Mouse (Mus musculus): ENCODE measurements around the gene Ncbp2. TPM values are rescaled to one million over a fixed set of nuclear protein-coding genes. Genes with fewer than 3 reads are reported as not detected.

Gene Ncbp2
- total and polyA plus RNA-seq, 2 experiments from 2014 or later: 25.9 to 73.2 TPM

GRCm38 (mm10) chr16:31905891-31906825, 42.2 kb upstream of the Ncbp2 start:
- 32% methylated on average over 20 of the region's 20 CpGs for WGBS
- Histone ChIP-seq H3K27me3 (ENCODE audit: insufficient read depth, low read length) (no peaks in the 10 kb centered on the region), H3K4me2 (ENCODE audit: low read depth, low read length, poor library complexity, severe bottlenecking) (no peak overlapping the region), H3K9ac (replicated peaks; ENCODE audit: low read length, poor library complexity, severe bottlenecking) (no peak overlapping the region), H3K27ac (ENCODE audit: low read depth, low read length) (peak overlapping the region; percentile 51), H3K9me3 (ENCODE audit: low read length) (no peaks in the 10 kb centered on the region), H3K36me3 (ENCODE audit: insufficient read depth, low read length) (no peaks in the 10 kb centered on the region), H3K4me3 (ENCODE audit: low read depth, low read length) (no peak overlapping the region), H3K4me1 (ENCODE audit: insufficient read depth, low read length) (no peaks in the 10 kb centered on the region)
- no peak for DNase-seq (ENCODE audit: low spot score)
- TF ChIP-seq CTCF (IDR thresholded peaks at IDR 0.05): no peak
- ATAC-seq (ENCODE audit: low FRiP score): 0 out of 2 replicates have a peak, but pooled peaks have one; percentile 41

- 12% methylated on average over 9 of the region's 9 CpGs for WGBS
- H3K36me3 ChIP-seq (ENCODE audit: insufficient read depth, low read length): no peaks in the 10 kb centered on the region
- H3K27ac ChIP-seq (ENCODE audit: low read depth, low read length): peak overlapping the region; percentile 51
- no peak overlapping the region for H3K9ac ChIP-seq (replicated peaks; ENCODE audit: low read length, poor library complexity, severe bottlenecking)
- no peaks in the 10 kb centered on the region for H3K27me3 ChIP-seq (ENCODE audit: insufficient read depth, low read length)
- H3K9me3 ChIP-seq (ENCODE audit: low read length): no peaks in the 10 kb centered on the region
- H3K4me1 ChIP-seq (ENCODE audit: insufficient read depth, low read length): no peaks in the 10 kb centered on the region
- no peak overlapping the region for H3K4me3 ChIP-seq (ENCODE audit: low read depth, low read length)
- peak; percentile 33 for DNase-seq (ENCODE audit: low spot score)
- peak overlapping the region; percentile 20; the same call in 1 of the 2 replicates for H3K4me2 ChIP-seq (ENCODE audit: low read depth, low read length, poor library complexity, severe bottlenecking)
- no peak for TF ChIP-seq CTCF (IDR thresholded peaks at IDR 0.05)
- peak; percentile 57; the same call in 1 of the 2 replicates for ATAC-seq (ENCODE audit: low FRiP score)
Measured at GRCm38 (mm10) chr16:31906896-31907295, 41.4 kb upstream of the Ncbp2 start.

- no peak for TF ChIP-seq CTCF (IDR thresholded peaks at IDR 0.05)
- Histone ChIP-seq H3K27ac (ENCODE audit: low read depth, low read length) (no peak overlapping the region), H3K4me1 (ENCODE audit: insufficient read depth, low read length) (no peaks in the 10 kb centered on the region), H3K4me2 (ENCODE audit: low read depth, low read length, poor library complexity, severe bottlenecking) (no peak overlapping the region), H3K27me3 (ENCODE audit: insufficient read depth, low read length) (no peaks in the 10 kb centered on the region), H3K36me3 (ENCODE audit: insufficient read depth, low read length) (no peaks in the 10 kb centered on the region), H3K9me3 (ENCODE audit: low read length) (no peaks in the 10 kb centered on the region), H3K4me3 (ENCODE audit: low read depth, low read length) (no peak overlapping the region), H3K9ac (replicated peaks; ENCODE audit: low read length, poor library complexity, severe bottlenecking) (no peak overlapping the region)
- ATAC-seq (ENCODE audit: low FRiP score) (no peak), DNase-seq (ENCODE audit: low spot score) (no peak)
- 67% methylated on average over 11 of the region's 11 CpGs for WGBS
Measured at GRCm38 (mm10) chr16:31908959-31909358, 39.4 kb upstream of the Ncbp2 start.

GRCm38 (mm10) chr16:31910281-31910847, 37.9 kb upstream of the Ncbp2 start:
- no peaks in the 10 kb centered on the region for H3K36me3 ChIP-seq (ENCODE audit: insufficient read depth, low read length)
- H3K27me3 ChIP-seq (ENCODE audit: insufficient read depth, low read length): no peaks in the 10 kb centered on the region
- H3K4me2 ChIP-seq (ENCODE audit: low read depth, low read length, poor library complexity, severe bottlenecking): no peak overlapping the region
- no peak overlapping the region for H3K4me3 ChIP-seq (ENCODE audit: low read depth, low read length)
- no peak for ATAC-seq (ENCODE audit: low FRiP score)
- TF ChIP-seq CTCF (IDR thresholded peaks at IDR 0.05): no peak
- no peak overlapping the region for H3K27ac ChIP-seq (ENCODE audit: low read depth, low read length)
- H3K4me1 ChIP-seq (ENCODE audit: insufficient read depth, low read length): no peaks in the 10 kb centered on the region
- DNase-seq (ENCODE audit: low spot score): no peak
- H3K9me3 ChIP-seq (ENCODE audit: low read length): no peaks in the 10 kb centered on the region
- 85% methylated on average over 10 of the region's 10 CpGs for WGBS
- H3K9ac ChIP-seq (replicated peaks; ENCODE audit: low read length, poor library complexity, severe bottlenecking): no peak overlapping the region

GRCm38 (mm10) chr16:31917776-31918175, 30.5 kb upstream of the Ncbp2 start:
- no peak for ATAC-seq (ENCODE audit: low FRiP score)
- WGBS: 86% methylated on average over 11 of the region's 11 CpGs
- Histone ChIP-seq H3K9me3 (ENCODE audit: low read length) (no peaks in the 10 kb centered on the region), H3K4me3 (ENCODE audit: low read depth, low read length) (no peak overlapping the region), H3K36me3 (ENCODE audit: insufficient read depth, low read length) (no peaks in the 10 kb centered on the region), H3K9ac (replicated peaks; ENCODE audit: low read length, poor library complexity, severe bottlenecking) (no peak overlapping the region; the same call in 1 of the 2 replicates), H3K27me3 (ENCODE audit: insufficient read depth, low read length) (no peaks in the 10 kb centered on the region), H3K4me1 (ENCODE audit: insufficient read depth, low read length) (no peaks in the 10 kb centered on the region), H3K27ac (ENCODE audit: low read depth, low read length) (no peak overlapping the region), H3K4me2 (ENCODE audit: low read depth, low read length, poor library complexity, severe bottlenecking) (no peak overlapping the region)
- no peak for DNase-seq (ENCODE audit: low spot score)
- TF ChIP-seq CTCF (IDR thresholded peaks at IDR 0.05): no peak

- ATAC-seq (ENCODE audit: low FRiP score) (peak; percentile 58), DNase-seq (ENCODE audit: low spot score) (peak; percentile 95)
- peak; percentile 95 for TF ChIP-seq CTCF (IDR thresholded peaks at IDR 0.05)
- no peak overlapping the region for H3K27ac ChIP-seq (ENCODE audit: low read depth, low read length)
- no peaks in the 10 kb centered on the region for H3K4me1 ChIP-seq (ENCODE audit: insufficient read depth, low read length)
- no peak overlapping the region for H3K4me3 ChIP-seq (ENCODE audit: low read depth, low read length)
- peak overlapping the region; percentile 42; the same call in 1 of the 2 replicates for H3K9ac ChIP-seq (replicated peaks; ENCODE audit: low read length, poor library complexity, severe bottlenecking)
- no peaks in the 10 kb centered on the region for H3K27me3 ChIP-seq (ENCODE audit: insufficient read depth, low read length)
- no peaks in the 10 kb centered on the region for H3K9me3 ChIP-seq (ENCODE audit: low read length)
- 0 out of 2 replicates have a peak overlapping the region, but pooled peaks have one; percentile 18 for H3K4me2 ChIP-seq (ENCODE audit: low read depth, low read length, poor library complexity, severe bottlenecking)
- WGBS: 4% methylated on average over 14 of the region's 14 CpGs
- no peaks in the 10 kb centered on the region for H3K36me3 ChIP-seq (ENCODE audit: insufficient read depth, low read length)
Measured at GRCm38 (mm10) chr16:31918248-31918724, 30.0 kb upstream of the Ncbp2 start.
